Mouse (Mus musculus): ENCODE results near the gene Prdx3.

DNA sequence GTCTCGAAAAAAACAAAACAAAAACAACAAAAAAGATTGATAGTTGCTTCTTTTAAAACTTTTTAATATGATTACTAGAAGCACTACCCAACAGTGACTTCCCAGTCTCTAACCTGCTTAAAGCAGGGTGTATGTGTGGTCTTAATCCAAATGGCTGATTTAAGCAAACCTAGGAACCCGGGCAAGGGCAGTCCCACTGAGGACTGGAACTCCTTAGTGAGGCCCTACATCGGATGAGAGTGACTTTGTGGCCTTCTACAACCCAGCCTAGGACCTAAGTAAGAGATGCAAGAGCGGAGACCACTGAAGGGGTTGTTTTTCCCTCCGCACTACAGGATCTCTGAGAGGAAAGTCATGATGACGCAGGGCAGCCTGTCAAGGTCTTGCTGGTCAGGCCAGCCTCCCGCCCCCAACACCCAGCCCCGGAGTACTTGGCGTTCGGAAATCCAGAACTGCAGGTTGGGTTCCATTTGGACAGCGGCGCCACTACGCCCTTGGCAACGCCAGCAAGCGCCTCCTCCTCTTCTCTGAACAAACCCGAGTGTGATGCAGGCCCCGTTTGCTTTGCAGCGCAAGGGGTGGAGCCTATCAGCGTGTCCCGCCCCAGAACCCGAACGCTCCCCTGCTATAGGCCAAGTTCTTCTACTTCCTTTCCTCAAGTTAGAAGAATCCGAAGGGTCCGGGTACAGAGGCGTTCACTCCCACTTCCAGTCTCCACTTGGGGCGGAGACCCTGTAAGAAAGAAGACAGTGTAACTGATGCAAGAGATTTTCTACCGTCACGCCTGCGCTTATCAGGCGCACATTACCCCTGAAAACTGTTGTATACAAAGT lies 13.3 kb downstream of the Prdx3 start, which contains the start of gene Sfxn4:
- TF ChIP-seq POLR2A (IDR thresholded peaks at IDR 0.05; ENCODE audit: borderline replicate concordance, extremely low read depth, insufficient read depth, insufficient read length, poor library complexity, severe bottlenecking) (no peak; the same call in 1 of the 2 replicates), CTCF (IDR thresholded peaks at IDR 0.05; ENCODE audit: borderline replicate concordance, extremely low read depth, insufficient read depth, insufficient read length) (no peak)
